Mouse (Mus musculus) forebrain, postnatal 0 days (tissue): ENCODE results near the gene Dnaaf5. TPM values are rescaled to one million over a fixed set of nuclear protein-coding genes. Genes with fewer than 3 reads are reported as not detected.

Experiments
- ATAC-seq: fragments of 200-750 bp; cut with Nextera tagmentation; 2 replicates; pipeline ENCODE4 v1.8.0; 2017; ENCODE audit warnings: mild to moderate bottlenecking, moderate library complexity
- DNase-seq: peaks from one replicate; pipeline ENCODE4 v3.0.0-alpha.2; 2015
- H3K27ac ChIP-seq: fragments of 300-500 bp; sonication (generic); 2 replicates; pipeline ENCODE4 v1.5.1; 2014; ENCODE audit warnings: low read depth, mild to moderate bottlenecking, antibody characterized with exemption, low read length, moderate library complexity, mixed read lengths
- H3K27me3 ChIP-seq: fragments of 300-500 bp; sonication (generic); 2 replicates; pipeline ENCODE4 v1.6.1; 2014; ENCODE audit warnings: mild to moderate bottlenecking, low read length, mixed read lengths; ENCODE audit not compliant: insufficient read depth
- H3K36me3 ChIP-seq: fragments of 300-500 bp; sonication (generic); 2 replicates; pipeline ENCODE4 v1.6.1; 2014; ENCODE audit warnings: mild to moderate bottlenecking, moderate library complexity; ENCODE audit not compliant: insufficient read depth
- H3K4me1 ChIP-seq: fragments of 300-500 bp; sonication (generic); 2 replicates; pipeline ENCODE4 v1.6.1; 2014; ENCODE audit warnings: antibody characterized with exemption; ENCODE audit not compliant: insufficient read depth
- H3K4me2 ChIP-seq: fragments of 300-500 bp; sonication (generic); 2 replicates; pipeline ENCODE4 v1.6.1; 2014; ENCODE audit warnings: low read depth, mild to moderate bottlenecking, moderate library complexity
- H3K4me3 ChIP-seq: fragments of 300-500 bp; sonication (generic); 2 replicates; pipeline ENCODE4 v1.5.1; 2014; ENCODE audit warnings: low read depth, low read length, mixed read lengths
- H3K9ac ChIP-seq: fragments of 300-500 bp; sonication (generic); 2 replicates; pipeline ENCODE4 v1.6.1; 2014; ENCODE audit warnings: mild to moderate bottlenecking
- H3K9me3 ChIP-seq: fragments of 300-500 bp; sonication (generic); 2 replicates; pipeline ENCODE4 v1.6.1; 2016; ENCODE audit warnings: low read length
- CTCF ChIP-seq: sonication (generic); IDR thresholded peaks from 2 replicates; pipeline ENCODE4 v1.5.1; 2016; ENCODE audit warnings: antibody characterized with exemption, control low read depth, low read depth
- WGBS: fragments of 180-500 bp; shearing (Covaris S2); extraction: QIAGEN DNeasy Blood & Tissue Kit; methylation state at CpG from one replicate; pipeline ENCODE4 v1.1.7; 2014; 5-methylcytosine and 5-hydroxymethylcytosine counted together
- polyA plus RNA-seq: library from polyadenylated mRNA; unstranded; fragments of >200 nt; fragmentation: Nextera tagmentation; extraction: Ambion mirVana; gene quantifications from 2 replicates; pipeline ENCODE4 v1.2.1, GENCODE M21; 2015
- total RNA-seq: library from RNA; depleted of rRNA; stranded (reverse); fragments of >200 nt; gene quantifications from 2 replicates; pipeline ENCODE4 v1.2.3, GENCODE M21; 2014; rRNA removed

Gene Dnaaf5
- total RNA-seq = 9.4 and 12.5 TPM in 2 replicates
- 2.0 and 2.6 TPM in 2 replicates for polyA plus RNA-seq

- Histone ChIP-seq H3K4me2 (peak within 1 kb of the TSS; percentile 92), H3K27ac (peak within 1 kb of the TSS; percentile 77), H3K9me3 (no peaks in the 10 kb centered on the region), H3K4me3 (peak within 1 kb of the TSS; percentile 95), H3K4me1 (peaks cover 21% of the 10 kb centered on the region), H3K27me3 (no peaks in the 10 kb centered on the region), H3K36me3 (peaks cover 25% of the 10 kb centered on the region), H3K9ac (peak within 1 kb of the TSS; percentile 67)
- peak; percentile 96 for ATAC-seq
- peak; percentile 98 for DNase-seq
- under 1% methylated on average over 82 of the region's 87 CpGs for WGBS
- TF ChIP-seq CTCF = peak; percentile 10; the same call in 1 of the 2 replicates
These were observed at the start of gene Dnaaf5, which contains the start of gene Prkar1b for GRCm38 (mm10) chr5:139149681-139150602. Dnaaf5 (plus strand) TSS chr5:139150223. Prkar1b (minus strand) TSS chr5:139150001.

- WGBS = 68% methylated on average over 6 of the region's 6 CpGs
- no peaks in the 10 kb centered on the region for H3K27me3 ChIP-seq
- ATAC-seq = no peak
These were observed 48.2 kb upstream of the Dnaaf5 start for GRCm38 (mm10) chr5:139101783-139102182.

GRCm38 (mm10) chr5:139107815-139108214 is 42.2 kb upstream of the Dnaaf5 start:
- 74% methylated on average over 9 of the region's 9 CpGs for WGBS
- no peaks in the 10 kb centered on the region for H3K27me3 ChIP-seq
- peaks cover 32% of the 10 kb centered on the region for H3K36me3 ChIP-seq
- H3K9me3 ChIP-seq = no peaks in the 10 kb centered on the region
- ATAC-seq (no peak), DNase-seq (peak; percentile 41)
- H3K9ac ChIP-seq = no peak overlapping the region
- H3K27ac ChIP-seq = no peak overlapping the region
- H3K4me1 ChIP-seq = no peaks in the 10 kb centered on the region
- H3K4me3 ChIP-seq = no peak overlapping the region
- H3K4me2 ChIP-seq = no peak overlapping the region
- peak; percentile 65 for TF ChIP-seq CTCF

More at GRCm38 (mm10) chr5:139101783-139102182, 48.2 kb upstream of the Dnaaf5 start:
- Histone ChIP-seq H3K9ac (no peak overlapping the region), H3K4me3 (no peak overlapping the region), H3K4me2 (no peak overlapping the region), H3K27ac (no peak overlapping the region), H3K36me3 (peaks cover 32% of the 10 kb centered on the region), H3K4me1 (peaks cover 6% of the 10 kb centered on the region), H3K9me3 (peaks cover 5% of the 10 kb centered on the region; the same call in 1 of the 2 replicates)
- no peak for TF ChIP-seq CTCF
- DNase-seq = no peak

- DNase-seq = no peak
- no peak overlapping the region for H3K9ac ChIP-seq
- TF ChIP-seq CTCF = no peak
- H3K27ac ChIP-seq = no peak overlapping the region
- H3K4me3 ChIP-seq = no peak overlapping the region
- no peaks in the 10 kb centered on the region for H3K27me3 ChIP-seq
- H3K4me2 ChIP-seq = no peak overlapping the region
- no peak for ATAC-seq
- H3K4me1 ChIP-seq = no peaks in the 10 kb centered on the region
- 90% methylated on average over 2 of the region's 2 CpGs for WGBS
- H3K36me3 ChIP-seq = peaks cover 30% of the 10 kb centered on the region
- no peaks in the 10 kb centered on the region for H3K9me3 ChIP-seq
These were observed 39.7 kb upstream of the Dnaaf5 start for GRCm38 (mm10) chr5:139110140-139110855.

GRCm38 (mm10) chr5:139111991-139112390 is 38.0 kb upstream of the Dnaaf5 start:
- DNase-seq = peak; percentile 60
- H3K27me3 ChIP-seq = no peaks in the 10 kb centered on the region
- H3K4me2 ChIP-seq = no peak overlapping the region
- H3K4me1 ChIP-seq = no peaks in the 10 kb centered on the region
- H3K27ac ChIP-seq = peak overlapping the region; percentile 74
- no peaks in the 10 kb centered on the region for H3K9me3 ChIP-seq
- WGBS = 29% methylated on average over 9 of the region's 9 CpGs
- 0 out of 2 replicates have a peak, but pooled peaks cover 14% of the 10 kb centered on the region for H3K36me3 ChIP-seq
- H3K4me3 ChIP-seq = no peak overlapping the region
- no peak overlapping the region for H3K9ac ChIP-seq
- no peak for TF ChIP-seq CTCF
- peak; percentile 84 for ATAC-seq

GRCm38 (mm10) chr5:139112418-139112817 is 37.6 kb upstream of the Dnaaf5 start:
- Histone ChIP-seq H3K4me2 (no peak overlapping the region), H3K27me3 (no peaks in the 10 kb centered on the region), H3K9ac (no peak overlapping the region), H3K9me3 (no peaks in the 10 kb centered on the region), H3K27ac (peak overlapping the region; percentile 74), H3K36me3 (0 out of 2 replicates have a peak, but pooled peaks cover 12% of the 10 kb centered on the region), H3K4me3 (no peak overlapping the region), H3K4me1 (no peaks in the 10 kb centered on the region)
- ATAC-seq = no peak
- peak; percentile 20 for DNase-seq
- TF ChIP-seq CTCF = no peak
- WGBS = 63% methylated on average over 9 of the region's 9 CpGs
